Mouse (Mus musculus): ENCODE measurements at regions not wholly inside any gene's neighbourhood (a gene's known extent, or its start where the extent isn't known, plus 50 kb on each side); places are given as distances from the start of the nearest gene placed in this dataset.

DNA sequence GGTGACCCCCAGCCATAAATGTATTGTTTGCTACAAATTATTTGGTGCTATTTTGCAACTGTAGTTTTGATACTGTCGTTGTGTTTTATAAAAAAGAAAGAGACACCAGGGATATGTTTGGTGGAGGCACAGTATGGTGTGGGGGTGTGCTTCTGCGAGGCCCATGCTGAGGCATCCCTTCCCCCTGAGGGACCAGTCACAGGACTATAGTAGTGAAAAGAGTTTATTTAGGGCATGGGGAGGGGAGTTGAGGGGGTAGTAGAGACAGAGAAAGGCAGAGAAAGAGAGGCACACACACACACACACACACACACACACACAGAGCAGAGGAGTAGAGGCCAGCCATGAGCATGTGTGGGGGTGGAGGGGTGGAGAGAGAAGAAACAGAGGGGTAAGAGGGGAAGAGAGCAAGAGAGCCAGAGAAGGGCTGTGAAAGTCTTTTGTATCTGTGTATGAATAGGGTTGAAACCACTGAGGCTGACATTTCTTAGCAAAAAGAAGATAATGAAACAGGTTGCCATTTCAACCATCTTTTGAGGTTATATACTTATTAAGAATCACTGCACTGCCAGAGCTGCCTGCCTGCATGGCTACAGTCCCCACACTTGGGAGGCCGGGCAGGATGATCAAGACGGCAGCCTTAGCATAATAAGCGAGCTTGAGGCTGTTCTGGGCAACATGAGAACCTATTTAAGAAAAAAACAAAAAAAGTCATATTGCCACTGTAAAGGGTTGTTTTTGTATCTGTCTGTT lies 65.3 kb upstream of the Osbpl8 start:
- Histone ChIP-seq H3K9me3 (replicated peaks) (no peaks in the 10 kb centered on the region), H3K4me3 (replicated peaks) (no peak overlapping the region), H3K4me2 (no peak overlapping the region), H3K27me3 (peaks cover 6% of the 10 kb centered on the region; the same call in 1 of the 2 replicates), H3K36me3 (replicated peaks) (no peaks in the 10 kb centered on the region), H3K9ac (no peak overlapping the region), H3K4me1 (replicated peaks) (peaks cover 7% of the 10 kb centered on the region; the same call in 1 of the 2 replicates), H3K27ac (replicated peaks) (no peak overlapping the region)
- WGBS (ENCODE audit: insufficient replicate concordance), result 72% methylated on average over 5 of the region's 5 CpGs
- ATAC-seq (ENCODE audit: insufficient read depth), result no peak

DNA sequence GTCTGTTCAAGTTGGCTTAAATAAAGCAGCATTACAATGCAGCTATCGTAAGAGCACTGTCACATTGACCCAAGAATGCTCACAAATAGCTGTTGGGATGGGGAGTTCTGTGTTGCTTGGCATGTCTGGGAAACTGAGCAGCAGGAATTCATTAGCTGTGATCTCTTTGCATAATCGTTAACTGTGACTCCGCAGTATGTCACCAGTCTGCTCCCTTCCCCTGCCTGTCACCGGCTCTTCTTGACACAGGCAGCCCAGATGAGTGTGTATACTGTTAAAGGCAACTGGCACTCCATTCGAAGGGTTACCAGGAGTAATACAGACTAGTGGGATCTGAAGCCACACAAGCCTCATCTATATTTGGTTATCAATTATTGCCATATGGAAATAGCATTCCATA lies 67.3 kb upstream of the Osbpl8 start:
- H3K4me3 ChIP-seq (replicated peaks), result no peak overlapping the region
- no peaks in the 10 kb centered on the region for H3K9me3 ChIP-seq (replicated peaks)
- H3K9ac ChIP-seq, result no peak overlapping the region
- no peak overlapping the region for H3K4me2 ChIP-seq
- peaks cover 4% of the 10 kb centered on the region; the same call in 1 of the 2 replicates for H3K27me3 ChIP-seq
- 69% methylated on average over 5 of the region's 5 CpGs for WGBS (ENCODE audit: insufficient replicate concordance)
- peaks cover 2% of the 10 kb centered on the region; the same call in 1 of the 2 replicates for H3K4me1 ChIP-seq (replicated peaks)
- no peak for ATAC-seq (ENCODE audit: insufficient read depth)
- H3K27ac ChIP-seq (replicated peaks), result no peak overlapping the region
- H3K36me3 ChIP-seq (replicated peaks), result no peaks in the 10 kb centered on the region

DNA sequence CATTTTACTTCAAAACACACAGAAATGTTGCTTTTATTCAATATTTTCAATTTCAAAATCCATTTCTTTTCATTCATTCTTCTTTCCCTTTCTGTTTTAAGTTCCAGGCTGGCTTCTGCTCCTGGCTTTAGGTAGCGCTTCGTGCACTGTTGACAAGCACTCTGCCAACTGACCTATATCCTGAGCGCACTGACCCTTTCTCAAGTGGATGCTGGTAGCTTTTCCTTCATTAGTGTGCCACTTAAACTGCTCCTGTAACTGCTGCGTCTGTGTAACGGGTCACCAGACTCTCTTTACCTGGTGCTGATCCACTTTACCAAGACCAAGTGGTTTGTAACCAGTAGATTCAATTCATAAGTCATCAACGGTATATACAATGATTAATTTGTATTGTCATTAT lies 67.7 kb upstream of the Osbpl8 start:
- no peak for ATAC-seq (ENCODE audit: insufficient read depth)
- peaks cover under 1% of the 10 kb centered on the region; the same call in 1 of the 2 replicates for H3K27me3 ChIP-seq
- H3K9ac ChIP-seq, result no peak overlapping the region
- no peaks in the 10 kb centered on the region for H3K36me3 ChIP-seq (replicated peaks)
- H3K9me3 ChIP-seq (replicated peaks), result no peaks in the 10 kb centered on the region
- H3K27ac ChIP-seq (replicated peaks), result no peak overlapping the region
- H3K4me1 ChIP-seq (replicated peaks), result no peaks in the 10 kb centered on the region
- no peak overlapping the region for H3K4me2 ChIP-seq
- WGBS (ENCODE audit: insufficient replicate concordance), result 72% methylated on average over 6 of the region's 6 CpGs
- no peak overlapping the region for H3K4me3 ChIP-seq (replicated peaks)

DNA sequence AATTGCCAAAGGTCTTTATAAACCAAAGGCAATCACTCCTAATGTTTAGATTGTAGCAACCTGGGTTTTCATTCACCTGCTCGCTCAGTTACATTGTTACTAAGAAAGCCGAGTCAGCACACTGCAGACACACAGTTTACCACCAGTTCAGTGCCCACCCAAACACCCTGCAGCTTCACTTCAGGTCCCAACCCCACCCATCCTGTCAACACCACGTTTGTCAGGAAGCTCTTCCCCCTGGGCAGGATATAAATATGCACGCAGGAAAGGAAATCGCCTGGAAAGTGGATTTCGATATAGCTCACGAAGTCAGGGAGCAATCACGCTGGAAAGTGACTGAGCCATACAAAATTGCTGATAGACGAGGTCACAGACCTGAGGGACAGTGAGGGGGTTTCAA lies 70.1 kb upstream of the Osbpl8 start:
- Histone ChIP-seq H3K9me3 (replicated peaks) (no peaks in the 10 kb centered on the region), H3K36me3 (replicated peaks) (no peaks in the 10 kb centered on the region), H3K27ac (replicated peaks) (no peak overlapping the region), H3K9ac (no peak overlapping the region), H3K4me2 (no peak overlapping the region), H3K27me3 (no peaks in the 10 kb centered on the region), H3K4me3 (replicated peaks) (no peak overlapping the region), H3K4me1 (replicated peaks) (no peaks in the 10 kb centered on the region)
- WGBS (ENCODE audit: insufficient replicate concordance), result 39% methylated on average over 9 of the region's 9 CpGs
- ATAC-seq (ENCODE audit: insufficient read depth), result no peak

DNA sequence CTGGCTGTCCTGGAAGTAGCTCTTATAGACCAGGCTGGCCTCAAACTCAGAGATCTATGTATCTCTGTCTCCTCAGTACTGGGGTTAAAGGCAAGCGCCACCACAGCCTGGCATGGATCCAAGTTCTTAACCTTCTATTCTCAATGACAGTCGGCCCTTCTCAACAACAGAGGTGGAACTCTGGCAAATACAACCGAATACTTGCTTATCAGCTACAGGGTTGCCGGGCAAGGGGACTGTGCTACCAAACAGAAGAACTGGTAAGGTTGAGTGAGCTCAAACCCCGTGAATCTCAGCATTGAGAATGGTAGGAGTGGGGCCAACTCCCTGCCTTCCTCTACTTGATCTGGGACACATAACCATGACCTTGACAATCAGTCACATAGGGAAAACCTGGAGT lies 75.2 kb upstream of the Osbpl8 start:
- Histone ChIP-seq H3K4me2 (no peak overlapping the region), H3K27me3 (no peaks in the 10 kb centered on the region), H3K27ac (replicated peaks) (no peak overlapping the region), H3K9ac (no peak overlapping the region), H3K4me3 (replicated peaks) (no peak overlapping the region), H3K9me3 (replicated peaks) (no peaks in the 10 kb centered on the region), H3K4me1 (replicated peaks) (no peaks in the 10 kb centered on the region), H3K36me3 (replicated peaks) (no peaks in the 10 kb centered on the region)
- no peak for ATAC-seq (ENCODE audit: insufficient read depth)
- 48% methylated on average over 5 of the region's 5 CpGs for WGBS (ENCODE audit: insufficient replicate concordance)

DNA sequence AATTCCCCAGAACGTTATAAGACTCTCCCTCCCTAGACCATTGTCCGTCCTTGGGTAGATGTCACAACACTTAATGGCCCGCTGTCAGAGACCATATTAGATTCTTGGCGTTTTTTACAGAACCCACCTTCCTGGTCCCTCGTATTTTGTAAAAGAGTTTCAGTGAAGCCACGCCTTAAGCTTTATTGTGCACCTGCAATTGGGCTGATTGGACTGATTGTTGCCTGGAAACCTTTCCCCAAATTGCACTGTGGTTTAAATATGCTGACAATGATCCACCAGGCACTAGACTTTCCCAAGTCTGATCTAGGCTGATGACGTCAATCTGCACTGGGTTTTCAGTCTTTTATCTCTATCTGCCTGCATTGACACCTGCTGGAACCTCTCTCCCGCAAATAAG lies 75.6 kb upstream of the Zdhhc17 start:
- Histone ChIP-seq H3K36me3 (replicated peaks) (no peaks in the 10 kb centered on the region), H3K27me3 (no peaks in the 10 kb centered on the region), H3K4me3 (replicated peaks) (no peak overlapping the region), H3K27ac (replicated peaks) (no peak overlapping the region), H3K9ac (no peak overlapping the region), H3K4me1 (replicated peaks) (no peaks in the 10 kb centered on the region), H3K9me3 (replicated peaks) (no peaks in the 10 kb centered on the region), H3K4me2 (no peak overlapping the region)
- WGBS (ENCODE audit: insufficient replicate concordance), result 57% methylated on average over 8 of the region's 8 CpGs
- ATAC-seq (ENCODE audit: insufficient read depth), result no peak

DNA sequence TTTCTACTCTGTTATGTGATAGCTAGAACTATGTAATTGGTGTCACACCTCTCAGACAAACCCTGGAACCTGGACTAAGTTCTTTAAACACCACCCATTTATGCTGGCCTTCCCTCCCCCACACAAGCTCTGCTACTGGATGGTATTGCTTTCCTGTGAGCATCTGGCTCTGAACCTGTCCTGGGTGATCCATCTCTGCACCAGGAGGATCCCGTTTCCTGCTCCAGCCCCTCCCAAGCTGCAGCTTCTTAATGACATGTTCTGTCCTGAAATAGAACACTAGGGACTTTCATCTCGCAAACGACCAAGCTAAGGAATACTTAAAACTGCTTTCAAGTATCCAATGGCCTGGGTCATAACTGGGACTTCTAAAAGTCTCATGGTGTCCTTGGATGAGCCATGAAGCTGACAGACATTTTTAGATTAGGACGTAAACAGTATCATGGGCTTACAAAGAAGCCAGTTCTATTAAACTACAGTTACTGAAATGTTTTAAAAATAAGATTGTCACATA lies 74.4 kb upstream of the Zdhhc17 start:
- Histone ChIP-seq H3K9me3 (replicated peaks) (no peaks in the 10 kb centered on the region), H3K27me3 (no peaks in the 10 kb centered on the region), H3K4me2 (no peak overlapping the region), H3K9ac (no peak overlapping the region), H3K4me3 (replicated peaks) (no peak overlapping the region), H3K36me3 (replicated peaks) (no peaks in the 10 kb centered on the region), H3K27ac (replicated peaks) (no peak overlapping the region), H3K4me1 (replicated peaks) (no peaks in the 10 kb centered on the region)
- ATAC-seq (ENCODE audit: insufficient read depth), result no peak
- WGBS (ENCODE audit: insufficient replicate concordance), result 46% methylated on average over 4 of the region's 4 CpGs

DNA sequence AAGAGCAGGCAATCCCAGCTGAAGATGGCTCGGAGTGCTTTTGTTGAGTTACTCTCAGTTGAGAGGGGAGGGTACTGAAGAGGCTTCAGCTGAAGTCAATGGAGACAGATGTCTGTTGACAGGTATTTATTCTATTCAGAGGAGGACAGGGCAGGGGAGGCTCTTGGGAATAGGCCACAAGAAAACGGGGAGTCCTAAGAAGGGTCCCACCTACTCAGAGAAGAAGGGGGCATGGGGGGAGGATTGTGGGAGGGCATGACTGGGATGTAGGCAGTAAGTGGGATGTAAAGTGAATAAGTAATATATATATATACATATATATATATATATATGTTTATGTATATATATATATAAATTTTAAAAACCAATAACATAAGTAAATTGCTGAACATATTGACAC lies 73.9 kb upstream of the Zdhhc17 start:
- Histone ChIP-seq H3K36me3 (replicated peaks) (no peaks in the 10 kb centered on the region), H3K4me2 (no peak overlapping the region), H3K27ac (replicated peaks) (no peak overlapping the region), H3K9ac (no peak overlapping the region), H3K27me3 (no peaks in the 10 kb centered on the region), H3K9me3 (replicated peaks) (no peaks in the 10 kb centered on the region), H3K4me3 (replicated peaks) (no peak overlapping the region), H3K4me1 (replicated peaks) (no peaks in the 10 kb centered on the region)
- 59% methylated on average over 2 of the region's 2 CpGs for WGBS (ENCODE audit: insufficient replicate concordance)
- no peak for ATAC-seq (ENCODE audit: insufficient read depth)

DNA sequence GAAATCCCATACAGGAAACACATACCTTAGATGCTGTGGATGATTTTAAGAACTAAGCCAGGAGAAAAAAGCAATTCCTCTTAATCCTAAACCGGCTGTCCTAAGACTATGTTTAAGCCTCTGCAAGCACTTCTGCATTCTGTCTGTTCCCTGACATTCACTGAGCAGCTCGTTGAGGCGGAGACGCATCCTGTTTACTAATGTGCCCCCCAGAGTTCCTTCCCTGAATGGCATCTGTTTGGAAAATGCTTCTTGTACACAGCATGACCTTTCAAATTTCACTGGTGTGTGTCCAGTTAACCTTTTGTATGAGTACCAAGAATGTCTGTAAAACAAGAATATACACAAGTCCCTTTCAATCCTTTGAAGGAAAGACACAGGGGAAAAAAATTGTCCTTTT lies 73.4 kb upstream of the Zdhhc17 start:
- no peak for ATAC-seq (ENCODE audit: insufficient read depth)
- no peaks in the 10 kb centered on the region for H3K4me1 ChIP-seq (replicated peaks)
- H3K36me3 ChIP-seq (replicated peaks), result no peaks in the 10 kb centered on the region
- no peak overlapping the region for H3K27ac ChIP-seq (replicated peaks)
- no peak overlapping the region for H3K4me2 ChIP-seq
- 13% methylated on average over 4 of the region's 4 CpGs for WGBS (ENCODE audit: insufficient replicate concordance)
- no peaks in the 10 kb centered on the region for H3K9me3 ChIP-seq (replicated peaks)
- no peak overlapping the region for H3K9ac ChIP-seq
- H3K27me3 ChIP-seq, result no peaks in the 10 kb centered on the region
- H3K4me3 ChIP-seq (replicated peaks), result no peak overlapping the region

DNA sequence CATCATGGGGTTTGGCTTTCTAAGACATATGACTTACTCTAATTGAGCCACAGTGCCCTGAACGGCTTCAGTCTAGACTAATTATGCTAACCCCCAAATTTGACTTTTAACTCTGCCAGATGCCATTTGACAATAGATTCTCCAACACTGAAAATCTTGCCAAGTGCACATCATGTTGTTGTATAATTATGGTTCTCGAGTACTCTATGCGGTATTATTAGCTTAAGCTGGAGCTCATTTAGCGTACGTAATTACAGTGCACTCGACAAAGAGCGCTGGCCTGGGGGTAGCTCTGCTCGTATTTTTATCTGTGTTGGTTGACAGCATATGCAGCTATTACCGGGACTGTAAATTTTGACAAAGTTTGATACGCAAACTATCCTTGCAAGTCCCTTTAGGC lies 70.4 kb upstream of the Zdhhc17 start:
- Histone ChIP-seq H3K27ac (replicated peaks) (no peak overlapping the region), H3K9me3 (replicated peaks) (no peaks in the 10 kb centered on the region), H3K27me3 (no peaks in the 10 kb centered on the region), H3K4me1 (replicated peaks) (no peaks in the 10 kb centered on the region), H3K36me3 (replicated peaks) (no peaks in the 10 kb centered on the region), H3K9ac (no peak overlapping the region), H3K4me3 (replicated peaks) (no peak overlapping the region), H3K4me2 (no peak overlapping the region)
- no peak for ATAC-seq (ENCODE audit: insufficient read depth)
- WGBS (ENCODE audit: insufficient replicate concordance), result 74% methylated on average over 10 of the region's 10 CpGs

DNA sequence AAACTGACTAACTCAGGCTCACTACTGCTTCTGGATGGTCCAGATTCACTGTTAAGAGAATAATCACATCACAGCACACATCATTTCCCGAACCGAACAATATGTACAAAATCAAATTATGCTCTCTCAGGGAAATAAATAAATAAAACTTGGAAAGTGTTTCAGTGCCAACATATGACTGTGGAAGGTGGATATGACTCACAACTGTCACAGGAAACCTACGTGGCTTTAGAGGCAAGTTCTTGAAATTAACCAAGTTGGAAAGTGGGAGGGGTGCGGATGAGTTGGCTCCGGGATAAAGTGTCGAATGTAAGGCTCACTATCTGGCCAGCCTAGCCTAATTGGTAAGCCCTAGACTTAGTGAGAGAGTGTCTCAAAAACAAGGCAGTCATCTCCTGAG lies 69.1 kb upstream of the Zdhhc17 start:
- ATAC-seq (ENCODE audit: insufficient read depth), result no peak
- WGBS (ENCODE audit: insufficient replicate concordance), result 60% methylated on average over 6 of the region's 6 CpGs
- Histone ChIP-seq H3K27ac (replicated peaks) (no peak overlapping the region), H3K4me1 (replicated peaks) (0 out of 2 replicates have a peak, but pooled peaks cover 3% of the 10 kb centered on the region), H3K4me2 (no peak overlapping the region), H3K9ac (no peak overlapping the region), H3K27me3 (no peaks in the 10 kb centered on the region), H3K4me3 (replicated peaks) (no peak overlapping the region), H3K36me3 (replicated peaks) (no peaks in the 10 kb centered on the region), H3K9me3 (replicated peaks) (no peaks in the 10 kb centered on the region)

DNA sequence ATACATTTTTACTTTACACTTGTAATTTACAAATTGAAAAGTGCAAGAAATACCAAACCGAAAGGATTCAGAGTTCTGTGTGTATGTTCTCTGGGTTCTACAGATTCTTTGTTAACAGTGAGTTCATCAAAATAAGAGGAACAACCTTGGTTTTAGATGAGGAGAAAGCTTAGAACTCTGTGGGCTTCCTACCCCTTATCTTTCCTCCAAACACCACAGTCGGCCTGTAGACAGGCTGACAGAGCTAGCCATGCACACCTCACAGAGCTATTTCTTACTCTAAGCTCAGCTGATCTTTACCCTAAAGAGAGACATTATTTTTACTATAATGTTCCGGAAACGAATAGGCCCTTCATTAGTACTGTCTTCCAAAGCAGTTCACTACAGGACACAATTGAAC lies 67.7 kb upstream of the Zdhhc17 start:
- H3K27ac ChIP-seq (replicated peaks), result no peak overlapping the region
- WGBS (ENCODE audit: insufficient replicate concordance), result 59% methylated on average over 4 of the region's 4 CpGs
- 0 out of 2 replicates have a peak, but pooled peaks cover 4% of the 10 kb centered on the region for H3K4me1 ChIP-seq (replicated peaks)
- H3K4me2 ChIP-seq, result no peak overlapping the region
- ATAC-seq (ENCODE audit: insufficient read depth), result no peak
- H3K9me3 ChIP-seq (replicated peaks), result no peaks in the 10 kb centered on the region
- no peak overlapping the region for H3K9ac ChIP-seq
- no peak overlapping the region for H3K4me3 ChIP-seq (replicated peaks)
- H3K27me3 ChIP-seq, result no peaks in the 10 kb centered on the region
- H3K36me3 ChIP-seq (replicated peaks), result no peaks in the 10 kb centered on the region
